Mouse (Mus musculus): ENCODE measurements around the gene Cep164.

Gene Cep164

GRCm38 (mm10) chr9:45811946-45812345 lies 16.5 kb downstream of the Cep164 start:
- no peaks in the 10 kb centered on the region; the same call in 1 of the 2 replicates for H3K36me3 ChIP-seq (ENCODE audit: control insufficient read depth, insufficient read depth, low read length, poor library complexity, severe bottlenecking)
- DNase-seq (ENCODE audit: low read depth, low spot score), result no peak

GRCm38 (mm10) chr9:45807761-45808160 lies 20.7 kb downstream of the Cep164 start:
- Histone ChIP-seq H3K27me3 (ENCODE audit: control insufficient read depth, insufficient read depth, low read length, poor library complexity, severe bottlenecking) (no peaks in the 10 kb centered on the region), H3K36me3 (ENCODE audit: control insufficient read depth, insufficient read depth, low read length, poor library complexity, severe bottlenecking) (no peaks in the 10 kb centered on the region)
- no peak for DNase-seq (ENCODE audit: low read depth, low spot score)

More at GRCm38 (mm10) chr9:45811946-45812345, 16.5 kb downstream of the Cep164 start:
- H3K27me3 ChIP-seq (ENCODE audit: control insufficient read depth, insufficient read depth, low read length, poor library complexity, severe bottlenecking), result no peaks in the 10 kb centered on the region

- DNase-seq (ENCODE audit: low read depth, low spot score), result no peak
- no peaks in the 10 kb centered on the region for H3K36me3 ChIP-seq (ENCODE audit: control insufficient read depth, insufficient read depth, low read length, poor library complexity, severe bottlenecking)
- H3K27me3 ChIP-seq (ENCODE audit: control insufficient read depth, insufficient read depth, low read length, poor library complexity, severe bottlenecking), result no peaks in the 10 kb centered on the region
Measured at GRCm38 (mm10) chr9:45807337-45807736, 21.2 kb downstream of the Cep164 start.

- Histone ChIP-seq H3K36me3 (ENCODE audit: control insufficient read depth, insufficient read depth, low read length, poor library complexity, severe bottlenecking) (no peaks in the 10 kb centered on the region), H3K27me3 (ENCODE audit: control insufficient read depth, insufficient read depth, low read length, poor library complexity, severe bottlenecking) (no peaks in the 10 kb centered on the region)
- no peak for DNase-seq (ENCODE audit: low read depth, low spot score)
Measured at GRCm38 (mm10) chr9:45806847-45807246, 21.6 kb downstream of the Cep164 start.

GRCm38 (mm10) chr9:45803070-45803774 lies 25.3 kb downstream of the Cep164 start:
- Histone ChIP-seq H3K36me3 (ENCODE audit: control insufficient read depth, insufficient read depth, low read length, poor library complexity, severe bottlenecking) (no peaks in the 10 kb centered on the region), H3K27me3 (ENCODE audit: control insufficient read depth, insufficient read depth, low read length, poor library complexity, severe bottlenecking) (no peaks in the 10 kb centered on the region)
- DNase-seq (ENCODE audit: low read depth, low spot score), result no peak

GRCm38 (mm10) chr9:45799402-45799801 lies 29.1 kb downstream of the Cep164 start:
- Histone ChIP-seq H3K36me3 (ENCODE audit: control insufficient read depth, insufficient read depth, low read length, poor library complexity, severe bottlenecking) (no peaks in the 10 kb centered on the region), H3K27me3 (ENCODE audit: control insufficient read depth, insufficient read depth, low read length, poor library complexity, severe bottlenecking) (no peaks in the 10 kb centered on the region)
- no peak for DNase-seq (ENCODE audit: low read depth, low spot score)

GRCm38 (mm10) chr9:45798467-45799164 lies 29.9 kb downstream of the Cep164 start:
- Histone ChIP-seq H3K27me3 (ENCODE audit: control insufficient read depth, insufficient read depth, low read length, poor library complexity, severe bottlenecking) (no peaks in the 10 kb centered on the region), H3K36me3 (ENCODE audit: control insufficient read depth, insufficient read depth, low read length, poor library complexity, severe bottlenecking) (0 out of 2 replicates have a peak, but pooled peaks cover 2% of the 10 kb centered on the region)
- DNase-seq (ENCODE audit: low read depth, low spot score), result no peak

GRCm38 (mm10) chr9:45797271-45797670 lies 31.2 kb downstream of the Cep164 start:
- DNase-seq (ENCODE audit: low read depth, low spot score), result no peak
- Histone ChIP-seq H3K27me3 (ENCODE audit: control insufficient read depth, insufficient read depth, low read length, poor library complexity, severe bottlenecking) (no peaks in the 10 kb centered on the region), H3K36me3 (ENCODE audit: control insufficient read depth, insufficient read depth, low read length, poor library complexity, severe bottlenecking) (0 out of 2 replicates have a peak, but pooled peaks cover 2% of the 10 kb centered on the region)

GRCm38 (mm10) chr9:45795722-45796121 lies 32.8 kb downstream of the Cep164 start:
- H3K27me3 ChIP-seq (ENCODE audit: control insufficient read depth, insufficient read depth, low read length, poor library complexity, severe bottlenecking), result no peaks in the 10 kb centered on the region
- DNase-seq (ENCODE audit: low read depth, low spot score), result no peak
- 0 out of 2 replicates have a peak, but pooled peaks cover 2% of the 10 kb centered on the region for H3K36me3 ChIP-seq (ENCODE audit: control insufficient read depth, insufficient read depth, low read length, poor library complexity, severe bottlenecking)

- no peak for DNase-seq (ENCODE audit: low read depth, low spot score)
- H3K27me3 ChIP-seq (ENCODE audit: control insufficient read depth, insufficient read depth, low read length, poor library complexity, severe bottlenecking), result no peaks in the 10 kb centered on the region
- H3K36me3 ChIP-seq (ENCODE audit: control insufficient read depth, insufficient read depth, low read length, poor library complexity, severe bottlenecking), result 0 out of 2 replicates have a peak, but pooled peaks cover 2% of the 10 kb centered on the region
Measured at GRCm38 (mm10) chr9:45793697-45794096, 34.8 kb downstream of the Cep164 start.

GRCm38 (mm10) chr9:45792235-45792634 lies 36.3 kb downstream of the Cep164 start:
- no peak for DNase-seq (ENCODE audit: low read depth, low spot score)
- Histone ChIP-seq H3K36me3 (ENCODE audit: control insufficient read depth, insufficient read depth, low read length, poor library complexity, severe bottlenecking) (0 out of 2 replicates have a peak, but pooled peaks cover 2% of the 10 kb centered on the region), H3K27me3 (ENCODE audit: control insufficient read depth, insufficient read depth, low read length, poor library complexity, severe bottlenecking) (no peaks in the 10 kb centered on the region)

- no peak for DNase-seq (ENCODE audit: low read depth, low spot score)
- Histone ChIP-seq H3K36me3 (ENCODE audit: control insufficient read depth, insufficient read depth, low read length, poor library complexity, severe bottlenecking) (0 out of 2 replicates have a peak, but pooled peaks cover 2% of the 10 kb centered on the region), H3K27me3 (ENCODE audit: control insufficient read depth, insufficient read depth, low read length, poor library complexity, severe bottlenecking) (no peaks in the 10 kb centered on the region)
Measured at GRCm38 (mm10) chr9:45791456-45792142, 36.9 kb downstream of the Cep164 start.

GRCm38 (mm10) chr9:45788405-45788804 lies 40.1 kb downstream of the Cep164 start:
- Histone ChIP-seq H3K27me3 (ENCODE audit: control insufficient read depth, insufficient read depth, low read length, poor library complexity, severe bottlenecking) (no peaks in the 10 kb centered on the region), H3K36me3 (ENCODE audit: control insufficient read depth, insufficient read depth, low read length, poor library complexity, severe bottlenecking) (no peaks in the 10 kb centered on the region)
- no peak for DNase-seq (ENCODE audit: low read depth, low spot score)

- DNase-seq (ENCODE audit: low read depth, low spot score), result no peak
- H3K27me3 ChIP-seq (ENCODE audit: control insufficient read depth, insufficient read depth, low read length, poor library complexity, severe bottlenecking), result no peaks in the 10 kb centered on the region
- no peaks in the 10 kb centered on the region for H3K36me3 ChIP-seq (ENCODE audit: control insufficient read depth, insufficient read depth, low read length, poor library complexity, severe bottlenecking)
Measured at GRCm38 (mm10) chr9:45787547-45787946, 40.9 kb downstream of the Cep164 start.

GRCm38 (mm10) chr9:45787071-45787470 lies 41.4 kb downstream of the Cep164 start:
- DNase-seq (ENCODE audit: low read depth, low spot score), result no peak
- no peaks in the 10 kb centered on the region for H3K36me3 ChIP-seq (ENCODE audit: control insufficient read depth, insufficient read depth, low read length, poor library complexity, severe bottlenecking)
- H3K27me3 ChIP-seq (ENCODE audit: control insufficient read depth, insufficient read depth, low read length, poor library complexity, severe bottlenecking), result no peaks in the 10 kb centered on the region

Data from splenic B cell, adult 2 months (primary cell).